Mouse (Mus musculus) forebrain, embryonic 13.5 days (tissue): Measurements from ENCODE around the gene Cox14. TPM values are rescaled to one million over a fixed set of nuclear protein-coding genes. Genes with fewer than 3 reads are reported as not detected.
"Not testable (repeated sequence)": the region's sequence is repeated elsewhere in the genome, so short reads cannot be mapped to it uniquely, and the experiment has no call there.

Experiments
- ATAC-seq: fragments of 200-750 bp; cut with Nextera tagmentation; 2 replicates; pipeline ENCODE4 v1.8.0; 2017
- H3K27ac ChIP-seq: fragments of 300-500 bp; sonication (generic); 2 replicates; pipeline ENCODE4 v1.5.1; 2015; ENCODE audit warnings: inconsistent platforms, mild to moderate bottlenecking, moderate library complexity
- H3K27me3 ChIP-seq: fragments of 300-500 bp; sonication (generic); 2 replicates; pipeline ENCODE4 v1.6.1; 2015; ENCODE audit warnings: mild to moderate bottlenecking, inconsistent platforms
- H3K36me3 ChIP-seq: fragments of 300-500 bp; sonication (generic); 2 replicates; pipeline ENCODE4 v1.6.1; 2015; ENCODE audit warnings: mild to moderate bottlenecking, inconsistent platforms; ENCODE audit not compliant: poor library complexity, severe bottlenecking
- H3K4me1 ChIP-seq: fragments of 300-500 bp; sonication (generic); 2 replicates; pipeline ENCODE4 v1.6.1; 2015; ENCODE audit warnings: inconsistent platforms
- H3K4me2 ChIP-seq: fragments of 300-500 bp; sonication (generic); 2 replicates; pipeline ENCODE4 v1.6.1; 2015; ENCODE audit warnings: inconsistent platforms, mild to moderate bottlenecking, moderate library complexity
- H3K4me3 ChIP-seq: fragments of 300-500 bp; sonication (generic); 2 replicates; pipeline ENCODE4 v1.5.1; 2015; ENCODE audit warnings: mild to moderate bottlenecking, inconsistent platforms
- H3K9ac ChIP-seq: fragments of 300-500 bp; sonication (generic); 2 replicates; pipeline ENCODE4 v1.6.1; 2015; ENCODE audit warnings: mild to moderate bottlenecking, inconsistent platforms
- H3K9me3 ChIP-seq: fragments of 300-500 bp; sonication (generic); replicated peaks from 2 replicates; pipeline ENCODE4 v1.6.1; 2016; ENCODE audit warnings: inconsistent platforms
- WGBS: fragments of 180-500 bp; shearing (Covaris S2); methylation state at CpG from one replicate; pipeline ENCODE4 v1.1.7; 2015; 5-methylcytosine and 5-hydroxymethylcytosine counted together
- polyA plus RNA-seq: library from polyadenylated mRNA; unstranded; fragments of >200 nt; fragmentation: Nextera tagmentation; extraction: Ambion mirVana; gene quantifications from 2 replicates; pipeline ENCODE4 v1.2.1, GENCODE M21; 2015

Gene Cox14
- polyA plus RNA-seq, 1 experiment from 2014 or later = 190 TPM

- Histone ChIP-seq H3K9ac (no peak overlapping the region), H3K27me3 (no peaks in the 10 kb centered on the region), H3K4me2 (no peak overlapping the region), H3K36me3 (peaks cover 66% of the 10 kb centered on the region), H3K9me3 (no peaks in the 10 kb centered on the region), H3K27ac (no peak overlapping the region), H3K4me3 (no peak overlapping the region), H3K4me1 (peaks cover 9% of the 10 kb centered on the region)
- 96% methylated on average over 2 of the region's 2 CpGs for WGBS
- ATAC-seq = no peak
These were observed 5.7 kb downstream of the Cox14 start for GRCm38 (mm10) chr15:99731167-99731566.

- Histone ChIP-seq H3K9me3 (no peaks in the 10 kb centered on the region), H3K4me1 (peaks cover 4% of the 10 kb centered on the region), H3K27ac (no peak overlapping the region), H3K27me3 (no peaks in the 10 kb centered on the region), H3K36me3 (peaks cover 71% of the 10 kb centered on the region), H3K4me3 (no peak overlapping the region), H3K9ac (no peak overlapping the region), H3K4me2 (no peak overlapping the region)
- 93% methylated on average over 3 of the region's 3 CpGs for WGBS
- ATAC-seq = no peak
These were observed 6.3 kb downstream of the Cox14 start for GRCm38 (mm10) chr15:99731678-99732077.

- Histone ChIP-seq H3K27me3 (no peaks in the 10 kb centered on the region), H3K9me3 (no peaks in the 10 kb centered on the region), H3K4me3 (no peak overlapping the region), H3K27ac (no peak overlapping the region), H3K36me3 (peaks cover 78% of the 10 kb centered on the region), H3K4me1 (no peaks in the 10 kb centered on the region), H3K9ac (no peak overlapping the region), H3K4me2 (no peak overlapping the region)
- WGBS = 95% methylated on average over 5 of the region's 5 CpGs
- ATAC-seq = no peak
These were observed 7.8 kb downstream of the Cox14 start for GRCm38 (mm10) chr15:99733186-99733585.

- 87% methylated on average over 2 of the region's 2 CpGs for WGBS
- Histone ChIP-seq H3K4me1 (no peaks in the 10 kb centered on the region), H3K36me3 (peaks cover 79% of the 10 kb centered on the region)
These were observed 10.2 kb downstream of the Cox14 start for GRCm38 (mm10) chr15:99735631-99736030.

GRCm38 (mm10) chr15:99736675-99737074 lies 11.3 kb downstream of the Cox14 start:
- no peak for ATAC-seq
- no peak overlapping the region for H3K4me2 ChIP-seq
- no peak overlapping the region for H3K4me3 ChIP-seq
- H3K9me3 ChIP-seq = no peaks in the 10 kb centered on the region
- H3K9ac ChIP-seq = no peak overlapping the region
- no peaks in the 10 kb centered on the region for H3K4me1 ChIP-seq
- 91% methylated on average over 11 of the region's 11 CpGs for WGBS
- no peaks in the 10 kb centered on the region for H3K27me3 ChIP-seq
- peaks cover 88% of the 10 kb centered on the region for H3K36me3 ChIP-seq
- no peak overlapping the region for H3K27ac ChIP-seq

More at GRCm38 (mm10) chr15:99735631-99736030, 10.2 kb downstream of the Cox14 start:
- no peaks in the 10 kb centered on the region for H3K27me3 ChIP-seq
- no peak overlapping the region for H3K4me2 ChIP-seq
- H3K9ac ChIP-seq = no peak overlapping the region
- H3K27ac ChIP-seq = no peak overlapping the region
- no peaks in the 10 kb centered on the region for H3K9me3 ChIP-seq
- ATAC-seq = no peak
- no peak overlapping the region for H3K4me3 ChIP-seq

GRCm38 (mm10) chr15:99740229-99740628 lies 14.8 kb downstream of the Cox14 start:
- 97% methylated on average over 4 of the region's 4 CpGs for WGBS

GRCm38 (mm10) chr15:99754204-99754603 lies 28.8 kb downstream of the Cox14 start:
- WGBS = 83% methylated on average over 3 of the region's 3 CpGs
- Histone ChIP-seq H3K27ac (no peak overlapping the region; the same call in 1 of the 2 replicates), H3K9me3 (0 out of 2 replicates have a peak, but pooled peaks cover 4% of the 10 kb centered on the region), H3K4me1 (no peaks in the 10 kb centered on the region), H3K4me3 (no peak overlapping the region), H3K27me3 (no peaks in the 10 kb centered on the region), H3K4me2 (no peak overlapping the region), H3K9ac (no peak overlapping the region), H3K36me3 (peaks cover 9% of the 10 kb centered on the region)
- ATAC-seq = no peak

More at GRCm38 (mm10) chr15:99740229-99740628, 14.8 kb downstream of the Cox14 start:
- Histone ChIP-seq H3K27me3 (no peaks in the 10 kb centered on the region), H3K9ac (no peak overlapping the region), H3K27ac (no peak overlapping the region), H3K4me1 (no peaks in the 10 kb centered on the region), H3K4me3 (no peak overlapping the region), H3K4me2 (no peak overlapping the region), H3K36me3 (peaks cover 85% of the 10 kb centered on the region), H3K9me3 (no peaks in the 10 kb centered on the region)
- no peak for ATAC-seq

GRCm38 (mm10) chr15:99767467-99767866 lies 42.0 kb downstream of the Cox14 start:
- Histone ChIP-seq H3K27me3 (no peaks in the 10 kb centered on the region), H3K4me2 (no peak overlapping the region), H3K9me3 (no peaks in the 10 kb centered on the region), H3K4me3 (no peak overlapping the region), H3K9ac (no peak overlapping the region), H3K36me3 (peaks cover 16% of the 10 kb centered on the region), H3K4me1 (peaks cover 16% of the 10 kb centered on the region), H3K27ac (no peak overlapping the region)
- ATAC-seq = no peak
- WGBS = 86% methylated on average over 4 of the region's 4 CpGs

- no peak overlapping the region for H3K27ac ChIP-seq
- no peaks in the 10 kb centered on the region for H3K27me3 ChIP-seq
- no peaks in the 10 kb centered on the region for H3K9me3 ChIP-seq
- no peak overlapping the region for H3K4me3 ChIP-seq
- 87% methylated on average over 1 of the region's 1 CpGs for whole genome bisulfite sequencing
- ATAC-seq = no peak
- no peak overlapping the region for H3K4me2 ChIP-seq
- peaks cover 16% of the 10 kb centered on the region for H3K36me3 ChIP-seq
- H3K9ac ChIP-seq = no peak overlapping the region
- H3K4me1 ChIP-seq = peaks cover 16% of the 10 kb centered on the region
These were observed 43.3 kb downstream of the Cox14 start for GRCm38 (mm10) chr15:99768761-99769160.

- no peak for ATAC-seq
- Histone ChIP-seq H3K9me3 (no peaks in the 10 kb centered on the region), H3K4me2 (peak overlapping the region; percentile 70), H3K4me3 (peak overlapping the region; percentile 81), H3K27me3 (no peaks in the 10 kb centered on the region), H3K36me3 (0 out of 2 replicates have a peak, but pooled peaks cover 4% of the 10 kb centered on the region), H3K27ac (no peak overlapping the region), H3K4me1 (peaks cover 16% of the 10 kb centered on the region), H3K9ac (peak overlapping the region; percentile 78)
- 34% methylated on average over 5 of the region's 5 CpGs for WGBS
These were observed 45.6 kb downstream of the Cox14 start for GRCm38 (mm10) chr15:99771004-99771500.

GRCm38 (mm10) chr15:99771601-99772276 lies 46.3 kb downstream of the Cox14 start:
- H3K36me3 ChIP-seq = 0 out of 2 replicates have a peak, but pooled peaks cover 3% of the 10 kb centered on the region
- peak overlapping the region; percentile 93 for H3K27ac ChIP-seq
- ATAC-seq = peak; percentile 85
- peak overlapping the region; percentile 78 for H3K9ac ChIP-seq
- H3K9me3 ChIP-seq = no peaks in the 10 kb centered on the region
- WGBS = under 1% methylated on average over 56 of the region's 59 CpGs
- peak overlapping the region; percentile 81 for H3K4me3 ChIP-seq
- H3K4me1 ChIP-seq = peaks cover 16% of the 10 kb centered on the region
- H3K4me2 ChIP-seq = peak overlapping the region; percentile 70
- no peaks in the 10 kb centered on the region for H3K27me3 ChIP-seq

GRCm38 (mm10) chr15:99772277-99772880 lies 47.0 kb downstream of the Cox14 start:
- peak overlapping the region; percentile 78 for H3K9ac ChIP-seq
- H3K36me3 ChIP-seq = no peaks in the 10 kb centered on the region
- peaks cover 16% of the 10 kb centered on the region for H3K4me1 ChIP-seq
- H3K4me2 ChIP-seq = peak overlapping the region; percentile 70
- H3K9me3 ChIP-seq = no peaks in the 10 kb centered on the region
- 0% methylated on average over 34 of the region's 41 CpGs for WGBS
- H3K27me3 ChIP-seq = no peaks in the 10 kb centered on the region
- peak overlapping the region; percentile 93 for H3K27ac ChIP-seq
- peak; percentile 92 for ATAC-seq
- peak overlapping the region; percentile 81 for H3K4me3 ChIP-seq

- not testable (repeated sequence) for ATAC-seq, H3K36me3 ChIP-seq, H3K9me3 ChIP-seq, H3K27me3 ChIP-seq
- Histone ChIP-seq H3K4me1 (peaks cover 16% of the 10 kb centered on the region), H3K27ac (peak within 1 kb of the TSS; percentile 93), H3K4me3 (peak within 1 kb of the TSS; percentile 81), H3K9ac (peak within 1 kb of the TSS; percentile 78), H3K4me2 (peak within 1 kb of the TSS; percentile 70)
These were observed 47.3 kb downstream of the Cox14 start, which contains the start of gene Cers5 for GRCm38 (mm10) chr15:99772881-99772924. Gene Cers5, minus strand, starts transcription at chr15:99772885.
